Mouse (Mus musculus): Measurements from ENCODE around the gene Mrps6. TPM values are rescaled to one million over a fixed set of nuclear protein-coding genes. Genes with fewer than 3 reads are reported as not detected.

Gene Mrps6
- polyA plus RNA-seq, 1 experiment from 2014 or later = 61.2 TPM

GRCm38 (mm10) chr16:92105631-92106030 is 47.6 kb downstream of the Mrps6 start:
- Histone ChIP-seq H3K4me3 (ENCODE audit: low read length) (no peak overlapping the region), H3K9ac (ENCODE audit: low read length) (no peak overlapping the region)

GRCm38 (mm10) chr16:92107346-92107745 is 49.3 kb downstream of the Mrps6 start:
- Histone ChIP-seq H3K9ac (ENCODE audit: low read length) (no peak overlapping the region), H3K4me1 (replicated peaks; ENCODE audit: control insufficient read depth, insufficient read depth, low read length) (peaks cover 3% of the 10 kb centered on the region), H3K4me2 (ENCODE audit: low read depth, low read length) (no peak overlapping the region), H3K4me3 (ENCODE audit: low read length) (no peak overlapping the region), H3K27me3 (ENCODE audit: control insufficient read depth, insufficient read depth, low read depth, low read length) (no peaks in the 10 kb centered on the region), H3K27ac (ENCODE audit: low read length) (no peak overlapping the region), H3K9me3 (ENCODE audit: control insufficient read depth, low read length) (no peaks in the 10 kb centered on the region), H3K36me3 (ENCODE audit: control insufficient read depth, insufficient read depth, low read length) (peaks cover 3% of the 10 kb centered on the region; the same call in 1 of the 2 replicates)
- WGBS = 87% methylated on average over 5 of the region's 5 CpGs
- ATAC-seq (ENCODE audit: low read depth) = no peak

More at GRCm38 (mm10) chr16:92105631-92106030, 47.6 kb downstream of the Mrps6 start:
- H3K36me3 ChIP-seq (ENCODE audit: control insufficient read depth, insufficient read depth, low read length) = no peaks in the 10 kb centered on the region
- H3K27me3 ChIP-seq (ENCODE audit: control insufficient read depth, insufficient read depth, low read depth, low read length) = no peaks in the 10 kb centered on the region
- no peak overlapping the region for H3K27ac ChIP-seq (ENCODE audit: low read length)
- H3K9me3 ChIP-seq (ENCODE audit: control insufficient read depth, low read length) = no peaks in the 10 kb centered on the region
- 78% methylated on average over 3 of the region's 3 CpGs for WGBS
- ATAC-seq (ENCODE audit: low read depth) = no peak
- H3K4me2 ChIP-seq (ENCODE audit: low read depth, low read length) = no peak overlapping the region
- H3K4me1 ChIP-seq (replicated peaks; ENCODE audit: control insufficient read depth, insufficient read depth, low read length) = peaks cover 3% of the 10 kb centered on the region

GRCm38 (mm10) chr16:92114706-92115241 is 56.7 kb downstream of the Mrps6 start:
- no peak for ATAC-seq (ENCODE audit: low read depth)
- Histone ChIP-seq H3K4me3 (ENCODE audit: low read length) (no peak overlapping the region), H3K9ac (ENCODE audit: low read length) (no peak overlapping the region), H3K4me2 (ENCODE audit: low read depth, low read length) (no peak overlapping the region), H3K4me1 (replicated peaks; ENCODE audit: control insufficient read depth, insufficient read depth, low read length) (0 out of 2 replicates have a peak, but pooled peaks cover 3% of the 10 kb centered on the region), H3K9me3 (ENCODE audit: control insufficient read depth, low read length) (no peaks in the 10 kb centered on the region), H3K27ac (ENCODE audit: low read length) (no peak overlapping the region), H3K27me3 (ENCODE audit: control insufficient read depth, insufficient read depth, low read depth, low read length) (no peaks in the 10 kb centered on the region), H3K36me3 (ENCODE audit: control insufficient read depth, insufficient read depth, low read length) (peaks cover 3% of the 10 kb centered on the region; the same call in 1 of the 2 replicates)
- 53% methylated on average over 5 of the region's 5 CpGs for WGBS

GRCm38 (mm10) chr16:92115611-92116421 is 57.7 kb downstream of the Mrps6 start:
- ATAC-seq (ENCODE audit: low read depth) = no peak
- peaks cover 3% of the 10 kb centered on the region; the same call in 1 of the 2 replicates for H3K36me3 ChIP-seq (ENCODE audit: control insufficient read depth, insufficient read depth, low read length)
- WGBS = 37% methylated on average over 19 of the region's 20 CpGs
- H3K9ac ChIP-seq (ENCODE audit: low read length) = no peak overlapping the region
- H3K27me3 ChIP-seq (ENCODE audit: control insufficient read depth, insufficient read depth, low read depth, low read length) = no peaks in the 10 kb centered on the region
- H3K9me3 ChIP-seq (ENCODE audit: control insufficient read depth, low read length) = no peaks in the 10 kb centered on the region
- H3K4me2 ChIP-seq (ENCODE audit: low read depth, low read length) = no peak overlapping the region
- 0 out of 2 replicates have a peak, but pooled peaks cover 3% of the 10 kb centered on the region for H3K4me1 ChIP-seq (replicated peaks; ENCODE audit: control insufficient read depth, insufficient read depth, low read length)
- no peak overlapping the region for H3K4me3 ChIP-seq (ENCODE audit: low read length)
- no peak overlapping the region for H3K27ac ChIP-seq (ENCODE audit: low read length)

- Histone ChIP-seq H3K4me2 (ENCODE audit: low read depth, low read length) (no peak overlapping the region), H3K36me3 (ENCODE audit: control insufficient read depth, insufficient read depth, low read length) (no peaks in the 10 kb centered on the region), H3K4me1 (replicated peaks; ENCODE audit: control insufficient read depth, insufficient read depth, low read length) (0 out of 2 replicates have a peak, but pooled peaks cover 3% of the 10 kb centered on the region), H3K9ac (ENCODE audit: low read length) (no peak overlapping the region), H3K27me3 (ENCODE audit: control insufficient read depth, insufficient read depth, low read depth, low read length) (no peaks in the 10 kb centered on the region), H3K27ac (ENCODE audit: low read length) (no peak overlapping the region), H3K4me3 (ENCODE audit: low read length) (no peak overlapping the region), H3K9me3 (ENCODE audit: control insufficient read depth, low read length) (no peaks in the 10 kb centered on the region)
- WGBS = 58% methylated on average over 9 of the region's 9 CpGs
- ATAC-seq (ENCODE audit: low read depth) = no peak
Observed at GRCm38 (mm10) chr16:92117337-92118209, 59.5 kb downstream of the Mrps6 start.

- ATAC-seq (ENCODE audit: low read depth) = no peak
- WGBS = 59% methylated on average over 13 of the region's 13 CpGs
- Histone ChIP-seq H3K9ac (ENCODE audit: low read length) (no peak overlapping the region), H3K4me3 (ENCODE audit: low read length) (no peak overlapping the region), H3K36me3 (ENCODE audit: control insufficient read depth, insufficient read depth, low read length) (no peaks in the 10 kb centered on the region), H3K4me1 (replicated peaks; ENCODE audit: control insufficient read depth, insufficient read depth, low read length) (0 out of 2 replicates have a peak, but pooled peaks cover 3% of the 10 kb centered on the region), H3K27me3 (ENCODE audit: control insufficient read depth, insufficient read depth, low read depth, low read length) (no peaks in the 10 kb centered on the region), H3K4me2 (ENCODE audit: low read depth, low read length) (no peak overlapping the region), H3K9me3 (ENCODE audit: control insufficient read depth, low read length) (no peaks in the 10 kb centered on the region), H3K27ac (ENCODE audit: low read length) (no peak overlapping the region)
Observed at GRCm38 (mm10) chr16:92119013-92119515, 61.0 kb downstream of the Mrps6 start.

- WGBS = 76% methylated on average over 17 of the region's 17 CpGs
- Histone ChIP-seq H3K4me3 (ENCODE audit: low read length) (no peak overlapping the region), H3K9me3 (ENCODE audit: control insufficient read depth, low read length) (peaks cover 5% of the 10 kb centered on the region; the same call in 1 of the 2 replicates), H3K4me1 (replicated peaks; ENCODE audit: control insufficient read depth, insufficient read depth, low read length) (no peaks in the 10 kb centered on the region), H3K9ac (ENCODE audit: low read length) (no peak overlapping the region), H3K36me3 (ENCODE audit: control insufficient read depth, insufficient read depth, low read length) (no peaks in the 10 kb centered on the region), H3K4me2 (ENCODE audit: low read depth, low read length) (no peak overlapping the region), H3K27me3 (ENCODE audit: control insufficient read depth, insufficient read depth, low read depth, low read length) (no peaks in the 10 kb centered on the region), H3K27ac (ENCODE audit: low read length) (no peak overlapping the region)
- no peak for ATAC-seq (ENCODE audit: low read depth)
Observed at GRCm38 (mm10) chr16:92120899-92121531, 62.9 kb downstream of the Mrps6 start.

GRCm38 (mm10) chr16:92127226-92127625 is 69.2 kb downstream of the Mrps6 start:
- Histone ChIP-seq H3K9me3 (ENCODE audit: control insufficient read depth, low read length) (peaks cover 5% of the 10 kb centered on the region; the same call in 1 of the 2 replicates), H3K4me2 (ENCODE audit: low read depth, low read length) (no peak overlapping the region), H3K4me1 (replicated peaks; ENCODE audit: control insufficient read depth, insufficient read depth, low read length) (no peaks in the 10 kb centered on the region), H3K36me3 (ENCODE audit: control insufficient read depth, insufficient read depth, low read length) (no peaks in the 10 kb centered on the region), H3K27me3 (ENCODE audit: control insufficient read depth, insufficient read depth, low read depth, low read length) (no peaks in the 10 kb centered on the region), H3K27ac (ENCODE audit: low read length) (no peak overlapping the region), H3K4me3 (ENCODE audit: low read length) (no peak overlapping the region), H3K9ac (ENCODE audit: low read length) (no peak overlapping the region)
- no peak for ATAC-seq (ENCODE audit: low read depth)
- WGBS = 52% methylated on average over 4 of the region's 4 CpGs
